Mouse (Mus musculus) heart, embryonic 15.5 days (tissue): ENCODE measurements around the gene Pus10. TPM values are rescaled to one million over a fixed set of nuclear protein-coding genes. Genes with fewer than 3 reads are reported as not detected.

Experiments
- polyA plus RNA-seq: library from polyadenylated mRNA; unstranded; fragments of >200 nt; fragmentation: Nextera tagmentation; extraction: Ambion mirVana; gene quantifications from 2 replicates; pipeline ENCODE4 v1.2.1, GENCODE M21; 2015

Pus10 gene
- polyA plus RNA-seq, 1 experiment from 2014 or later, result 10.3 TPM

Other genes with a start within 250 kb of the Pus10 start
- 56.7 and 62.4 TPM in 2 replicates for gene Ahsa2, start 167.6 kb upstream of the Pus10 start, polyA plus RNA-seq
- gene 1700093K21Rik, start 144.5 kb upstream of the Pus10 start, polyA plus RNA-seq, result not detected in 2 replicates
- gene 0610010F05Rik, start 32.0 kb upstream of the Pus10 start, polyA plus RNA-seq, result 15.3 and 17.1 TPM in 2 replicates
- gene Pex13, start 285 bp downstream of the Pus10 start, polyA plus RNA-seq, result 27.7 and 30.9 TPM in 2 replicates
- 1.3 and 1.4 TPM in 2 replicates for gene Rel, start 105.3 kb downstream of the Pus10 start, polyA plus RNA-seq
- 8.7 and 9.1 TPM in 2 replicates for gene Papolg, start 229.6 kb downstream of the Pus10 start, polyA plus RNA-seq